Mouse (Mus musculus) small intestine, adult 2 months (tissue): ENCODE results near the gene Ptges3l.

Source experiments
- CTCF ChIP-seq: fragments of 200-500 bp; IDR thresholded peaks from 2 replicates; pipeline ENCODE4 v1.5.1; 2012; ENCODE audit warnings: low read depth, mild to moderate bottlenecking, control low read depth, inconsistent platforms, low read length, moderate library complexity, mixed read lengths; ENCODE audit not compliant: insufficient replicate concordance, insufficient read length; ENCODE audit errors: extremely low read depth
- POLR2A ChIP-seq: fragments of 200-500 bp; IDR thresholded peaks from 2 replicates; pipeline ENCODE4 v1.6.1; 2012; ENCODE audit warnings: low read depth, mild to moderate bottlenecking, control low read depth, inconsistent platforms, low read length, moderate library complexity

GRCm38 (mm10) chr11:101471926-101472325, 46.8 kb upstream of the Ptges3l start:
- no peak for TF ChIP-seq CTCF
- TF ChIP-seq POLR2A = no peak
